Mouse (Mus musculus) small intestine, adult 2 months (tissue): ENCODE results near the gene Gm10642. TPM values are rescaled to one million over a fixed set of nuclear protein-coding genes. Genes with fewer than 3 reads are reported as not detected.

Source experiments
- H3K27ac ChIP-seq: fragments of 200-500 bp; 2 replicates; pipeline ENCODE4 v1.5.1; 2012; ENCODE audit warnings: low read depth, low read length, control low read depth, inconsistent platforms; ENCODE audit not compliant: insufficient read depth
- H3K27me3 ChIP-seq: fragments of 200-500 bp; 2 replicates; pipeline ENCODE4 v1.6.1; 2012; ENCODE audit warnings: mild to moderate bottlenecking, moderate library complexity, low read length, inconsistent platforms; ENCODE audit not compliant: control insufficient read depth, insufficient read depth
- H3K36me3 ChIP-seq: fragments of 200-500 bp; 2 replicates; pipeline ENCODE4 v1.6.1; 2012; ENCODE audit warnings: mild to moderate bottlenecking, low read length, control low read depth, inconsistent platforms; ENCODE audit not compliant: control insufficient read depth, insufficient read depth
- H3K4me1 ChIP-seq: fragments of 200-500 bp; 2 replicates; pipeline ENCODE4 v1.6.1; 2012; ENCODE audit warnings: low read length, inconsistent platforms, mixed read lengths; ENCODE audit not compliant: control insufficient read depth, insufficient read depth, insufficient read length
- H3K4me3 ChIP-seq: fragments of 200-500 bp; 2 replicates; pipeline ENCODE4 v1.5.1; 2012; ENCODE audit warnings: low read depth, mild to moderate bottlenecking, control low read depth, inconsistent platforms, low read length, moderate library complexity
- CTCF ChIP-seq: fragments of 200-500 bp; IDR thresholded peaks from 2 replicates; pipeline ENCODE4 v1.5.1; 2012; ENCODE audit warnings: low read depth, mild to moderate bottlenecking, control low read depth, inconsistent platforms, low read length, moderate library complexity, mixed read lengths; ENCODE audit not compliant: insufficient replicate concordance, insufficient read length; ENCODE audit errors: extremely low read depth
- POLR2A ChIP-seq: fragments of 200-500 bp; IDR thresholded peaks from 2 replicates; pipeline ENCODE4 v1.6.1; 2012; ENCODE audit warnings: low read depth, mild to moderate bottlenecking, control low read depth, inconsistent platforms, low read length, moderate library complexity
- WGBS: fragments of 180-500 bp; shearing (Covaris S2); methylation state at CpG from one replicate; pipeline ENCODE4 v1.1.7; 2018; 5-methylcytosine and 5-hydroxymethylcytosine counted together
- polyA plus RNA-seq: library from polyadenylated mRNA; depleted of rRNA; stranded (reverse); fragments of >200 nt; gene quantifications from 2 replicates; pipeline ENCODE4 v1.2.3, GENCODE M21; 2012

Gene Gm10642
- polyA plus RNA-seq, 1 experiment = 3.3 TPM

DNA sequence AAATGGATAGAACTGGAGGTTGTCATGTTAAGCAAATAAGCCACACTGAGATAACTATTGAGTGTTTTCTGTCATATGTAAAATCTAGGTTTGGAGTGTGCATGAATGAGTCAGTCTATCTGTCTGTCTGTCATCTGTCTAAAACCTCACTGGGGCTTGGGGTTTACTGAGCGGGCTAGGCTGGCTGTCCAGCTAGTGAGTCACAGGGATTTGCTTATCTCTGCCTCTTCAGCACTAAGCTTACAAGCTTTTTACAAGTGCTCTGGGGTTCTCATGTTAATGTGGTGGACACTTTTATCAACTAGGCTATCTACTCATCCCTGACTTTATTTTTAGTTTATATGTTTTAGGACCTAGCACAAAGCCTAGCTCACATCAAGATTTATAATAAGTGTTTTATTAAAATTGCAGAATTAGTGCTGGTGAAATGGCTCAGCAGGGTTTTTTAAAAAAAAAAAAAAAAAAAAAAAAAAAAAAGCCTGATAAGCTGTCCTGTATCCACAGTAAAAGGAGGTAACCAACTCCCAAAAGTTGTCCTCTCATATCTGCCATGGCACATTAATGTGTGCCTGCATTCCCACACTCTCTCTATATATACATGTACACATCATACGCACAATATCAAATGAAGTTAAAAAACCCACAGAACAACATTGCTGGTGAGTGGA lies 32.4 kb downstream of the Gm10642 start:
- Histone ChIP-seq H3K4me1 (no peaks in the 10 kb centered on the region), H3K27me3 (no peaks in the 10 kb centered on the region), H3K4me3 (no peak overlapping the region), H3K36me3 (no peaks in the 10 kb centered on the region), H3K27ac (no peak overlapping the region)
- 80% methylated on average over 2 of the region's 2 CpGs for WGBS
- TF ChIP-seq CTCF (no peak), POLR2A (no peak)

DNA sequence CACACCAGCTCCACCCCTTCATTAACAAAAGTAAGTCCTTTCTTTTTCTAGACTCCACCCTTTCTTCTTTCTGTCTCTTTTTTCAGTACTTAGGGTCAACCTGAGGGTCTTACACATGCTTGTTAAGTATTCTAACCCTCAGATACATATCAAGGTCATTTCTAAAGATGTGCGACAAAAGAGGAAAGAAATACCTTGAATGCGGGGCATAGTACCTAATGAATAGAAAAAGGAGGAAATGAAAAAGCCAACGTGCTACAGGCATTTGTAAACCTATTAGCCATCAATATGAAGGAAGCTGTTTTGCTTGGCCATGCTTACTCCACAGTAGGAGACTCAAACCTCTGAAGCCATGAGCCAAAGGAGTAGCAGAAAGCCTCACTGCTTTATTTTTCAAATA lies 33.9 kb downstream of the Gm10642 start:
- WGBS = 64% methylated on average over 3 of the region's 3 CpGs
- no peaks in the 10 kb centered on the region for H3K4me1 ChIP-seq
- no peak overlapping the region for H3K4me3 ChIP-seq
- H3K36me3 ChIP-seq = no peaks in the 10 kb centered on the region
- H3K27ac ChIP-seq = no peak overlapping the region
- TF ChIP-seq POLR2A (no peak), CTCF (no peak)
- H3K27me3 ChIP-seq = no peaks in the 10 kb centered on the region

DNA sequence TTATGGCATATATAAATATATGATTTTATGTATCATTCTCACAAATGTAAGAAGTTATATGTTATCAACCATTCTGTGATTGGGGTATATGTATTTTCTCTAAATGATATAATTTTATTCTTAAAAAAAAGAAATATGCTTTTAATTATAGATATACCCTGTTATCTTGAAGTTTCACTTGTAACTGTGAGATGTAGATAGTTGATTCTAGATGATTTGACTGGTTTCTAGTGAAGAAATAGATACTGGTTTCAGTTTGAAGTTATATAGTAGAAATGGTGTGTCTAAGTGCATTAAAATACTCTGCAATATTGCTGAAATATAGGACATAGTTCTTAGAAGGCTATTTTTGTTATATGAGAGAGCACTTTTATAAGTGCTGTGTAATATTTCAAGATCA lies 34.5 kb downstream of the Gm10642 start:
- TF ChIP-seq CTCF = no peak
- no peak for TF ChIP-seq POLR2A
- H3K36me3 ChIP-seq = no peaks in the 10 kb centered on the region
- no peak overlapping the region for H3K4me3 ChIP-seq
- H3K27me3 ChIP-seq = no peaks in the 10 kb centered on the region
- no peak overlapping the region for H3K27ac ChIP-seq
- H3K4me1 ChIP-seq = no peaks in the 10 kb centered on the region

DNA sequence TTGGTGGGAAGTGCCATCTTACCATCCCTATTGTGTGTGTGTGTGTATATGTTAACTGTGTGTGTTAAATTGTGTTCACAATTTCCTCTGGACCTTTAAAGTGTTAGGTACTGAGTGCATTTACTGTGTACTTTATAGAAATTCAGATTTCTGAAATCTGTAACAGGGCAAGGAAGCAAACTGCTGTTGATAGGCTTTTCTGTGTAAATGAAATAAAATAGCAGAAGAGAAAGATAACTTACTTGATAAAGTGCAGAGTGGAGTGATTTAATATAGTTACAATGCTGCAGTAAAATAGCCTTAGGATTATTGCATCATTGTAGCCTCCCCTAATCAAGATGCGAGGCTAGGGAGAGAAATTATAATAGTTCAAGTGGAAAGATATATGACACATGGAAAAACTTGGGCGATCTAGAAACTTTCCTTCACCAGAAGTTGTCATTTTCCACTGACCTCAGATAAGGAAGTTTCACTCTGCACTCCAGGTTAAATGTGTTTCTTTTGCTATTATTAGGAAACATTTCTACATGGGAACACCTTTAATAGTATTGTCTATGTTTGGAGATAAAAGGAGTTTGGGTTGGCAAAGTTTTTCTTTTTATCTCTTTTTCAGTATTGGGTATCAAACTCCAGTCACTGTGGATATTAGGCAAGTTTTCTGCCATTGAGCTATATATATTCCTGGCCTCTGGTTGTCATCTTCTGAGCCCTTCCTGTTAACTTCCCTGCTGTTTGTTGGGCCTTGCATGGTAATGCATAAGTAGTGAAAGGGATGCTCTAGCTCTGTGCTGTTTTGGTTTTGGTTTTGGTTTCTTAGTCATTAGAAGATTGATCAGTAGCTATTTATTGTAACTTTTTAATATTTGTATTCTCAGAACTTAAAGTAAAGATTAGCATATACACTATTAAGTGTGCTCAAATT lies 36.0 kb downstream of the Gm10642 start:
- TF ChIP-seq POLR2A = no peak
- no peak for TF ChIP-seq CTCF
- no peaks in the 10 kb centered on the region for H3K36me3 ChIP-seq
- WGBS = 60% methylated on average over 2 of the region's 2 CpGs

DNA sequence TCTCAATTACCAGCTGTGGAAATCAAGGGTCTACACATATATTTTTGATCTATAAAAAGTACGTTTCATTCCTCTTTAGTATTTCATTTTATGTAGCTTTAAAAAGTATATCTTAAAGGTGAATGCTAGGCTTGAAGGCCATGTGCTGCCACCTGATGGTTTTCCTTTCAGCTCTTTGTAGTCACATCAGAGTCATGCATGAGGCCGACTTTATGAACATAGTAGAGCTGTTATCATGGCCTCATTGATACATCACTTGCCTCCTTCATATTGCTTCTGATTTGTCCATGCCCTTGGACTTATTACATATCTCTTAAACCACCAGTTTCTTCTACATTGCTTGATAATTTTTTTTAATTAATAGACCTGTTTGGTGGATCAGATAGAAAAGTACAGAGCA lies 39.7 kb downstream of the Gm10642 start:
- TF ChIP-seq CTCF (no peak), POLR2A (no peak)
- 68% methylated on average over 2 of the region's 2 CpGs for WGBS
- no peaks in the 10 kb centered on the region for H3K36me3 ChIP-seq

More for the DNA sequence above, 36.0 kb downstream of the Gm10642 start:
- no peaks in the 10 kb centered on the region for H3K4me1 ChIP-seq
- H3K27ac ChIP-seq = no peak overlapping the region
- H3K27me3 ChIP-seq = no peaks in the 10 kb centered on the region
- H3K4me3 ChIP-seq = no peak overlapping the region

DNA sequence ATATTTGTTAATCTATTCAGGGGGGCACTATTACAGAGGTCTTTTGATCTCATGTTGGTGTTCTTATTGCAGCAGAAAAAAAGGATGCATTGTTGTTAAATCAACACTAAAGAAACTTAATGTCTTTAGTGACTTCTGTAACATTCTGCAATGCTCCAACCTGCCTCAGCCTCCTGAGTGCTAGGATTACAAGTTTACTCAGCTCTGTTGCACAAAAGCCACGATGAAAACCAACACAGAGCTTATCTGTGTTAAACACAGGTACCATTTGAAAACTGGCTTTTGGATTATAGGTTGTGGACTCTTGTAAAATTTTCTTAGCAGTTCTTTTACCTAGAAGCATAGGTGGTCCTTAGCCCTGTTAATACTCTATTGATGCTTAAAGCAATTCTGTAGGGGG lies 42.0 kb downstream of the Gm10642 start:
- H3K4me1 ChIP-seq = no peaks in the 10 kb centered on the region
- H3K27ac ChIP-seq = no peak overlapping the region
- H3K4me3 ChIP-seq = no peak overlapping the region
- no peaks in the 10 kb centered on the region for H3K27me3 ChIP-seq
- TF ChIP-seq POLR2A (no peak), CTCF (no peak)
- H3K36me3 ChIP-seq = no peaks in the 10 kb centered on the region
- WGBS = 50% methylated on average over 1 of the region's 1 CpGs

More for the DNA sequence above, 39.7 kb downstream of the Gm10642 start:
- Histone ChIP-seq H3K4me3 (no peak overlapping the region), H3K27ac (no peak overlapping the region), H3K27me3 (no peaks in the 10 kb centered on the region), H3K4me1 (no peaks in the 10 kb centered on the region)

DNA sequence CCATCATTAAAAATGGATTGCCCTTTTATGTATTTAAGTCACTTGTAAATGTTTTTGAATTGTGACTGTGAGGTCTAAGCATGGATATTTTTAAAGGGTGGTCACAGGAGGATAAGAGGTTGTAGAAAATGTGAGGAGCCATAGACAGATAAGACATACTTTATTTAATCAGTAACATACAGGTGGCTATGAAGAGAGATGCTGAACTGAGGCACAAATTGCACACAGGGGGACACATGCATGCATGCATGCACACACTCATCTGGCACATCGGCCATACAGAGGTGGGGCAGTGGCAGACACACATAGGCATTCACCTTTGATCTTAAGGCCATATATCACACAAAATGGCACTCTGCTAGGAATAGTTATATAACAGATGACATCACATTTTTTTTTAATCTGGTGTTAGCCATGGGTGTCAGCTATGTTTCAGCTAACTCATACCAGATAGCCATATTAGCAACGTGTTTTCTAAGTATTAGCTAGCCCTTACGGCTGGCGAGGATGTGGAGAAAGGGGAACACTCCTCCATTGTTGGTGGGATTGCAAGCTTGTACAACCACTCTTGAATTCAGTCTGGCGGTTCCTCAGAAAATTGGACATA lies 47.6 kb downstream of the Gm10642 start:
- H3K4me3 ChIP-seq = no peak overlapping the region
- WGBS = 87% methylated on average over 5 of the region's 5 CpGs
- H3K27ac ChIP-seq = no peak overlapping the region
- H3K36me3 ChIP-seq = peaks cover 5% of the 10 kb centered on the region
- H3K27me3 ChIP-seq = no peaks in the 10 kb centered on the region
- H3K4me1 ChIP-seq = peaks cover 2% of the 10 kb centered on the region; the same call in 1 of the 2 replicates
- TF ChIP-seq CTCF = no peak
- TF ChIP-seq POLR2A = no peak
